Mouse (Mus musculus): ENCODE results near the gene Lrrc7.
A peak's percentile ranks its signal among the peaks of the same experiment; 100 is the strongest.
"Not testable (repeated sequence)": the region's sequence is repeated elsewhere in the genome, so short reads cannot be mapped to it uniquely, and the experiment has no call there.

Lrrc7 gene

GRCm38 (mm10) chr3:158168454-158168853 lies 393.6 kb downstream of the Lrrc7 start:
- no peak for DNase-seq (ENCODE audit: low read depth, low spot score)

GRCm38 (mm10) chr3:158165004-158165403 lies 397.0 kb downstream of the Lrrc7 start:
- no peak for DNase-seq (ENCODE audit: low read depth, low spot score)

DNA sequence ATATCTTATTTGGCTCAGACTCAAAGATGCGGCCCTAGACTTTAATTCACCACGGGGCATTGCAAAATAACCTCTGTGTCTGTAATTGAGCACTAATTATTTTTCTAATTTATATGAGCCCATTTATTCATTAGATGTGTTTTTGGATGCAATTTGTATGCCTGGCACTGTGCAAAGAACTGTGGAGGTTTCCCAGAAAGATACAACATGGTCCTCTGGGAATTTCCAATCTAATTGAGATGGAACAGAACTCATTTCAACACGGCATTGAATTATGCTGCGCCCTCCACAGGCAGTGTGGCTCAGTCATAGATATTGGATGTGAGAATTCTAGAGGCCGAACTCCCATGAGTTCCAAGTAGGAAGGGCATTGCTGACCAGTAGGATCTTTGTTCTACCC lies 397.6 kb downstream of the Lrrc7 start:
- no peak for DNase-seq (ENCODE audit: low read depth, low spot score)

DNA sequence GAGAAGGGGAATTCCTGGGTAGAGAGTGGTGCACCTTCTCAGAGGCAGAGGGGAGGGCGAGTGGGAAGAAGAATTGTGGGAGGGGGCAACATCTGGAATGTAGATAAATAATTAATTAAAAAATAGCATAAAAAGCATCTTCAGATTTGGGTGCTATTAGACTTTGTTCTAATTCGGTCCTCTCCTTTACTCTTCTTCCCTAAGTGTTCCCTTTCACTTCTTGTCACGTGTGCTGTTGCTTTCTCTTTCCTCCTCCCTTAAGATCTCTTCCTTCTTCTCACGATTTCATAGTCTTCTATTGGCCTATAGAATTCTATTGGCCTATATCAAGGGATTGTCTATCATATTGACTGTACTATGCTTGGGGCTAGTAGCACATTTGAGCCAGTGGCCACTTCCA lies 398.9 kb downstream of the Lrrc7 start:
- no peak for DNase-seq (ENCODE audit: low read depth, low spot score)

DNA sequence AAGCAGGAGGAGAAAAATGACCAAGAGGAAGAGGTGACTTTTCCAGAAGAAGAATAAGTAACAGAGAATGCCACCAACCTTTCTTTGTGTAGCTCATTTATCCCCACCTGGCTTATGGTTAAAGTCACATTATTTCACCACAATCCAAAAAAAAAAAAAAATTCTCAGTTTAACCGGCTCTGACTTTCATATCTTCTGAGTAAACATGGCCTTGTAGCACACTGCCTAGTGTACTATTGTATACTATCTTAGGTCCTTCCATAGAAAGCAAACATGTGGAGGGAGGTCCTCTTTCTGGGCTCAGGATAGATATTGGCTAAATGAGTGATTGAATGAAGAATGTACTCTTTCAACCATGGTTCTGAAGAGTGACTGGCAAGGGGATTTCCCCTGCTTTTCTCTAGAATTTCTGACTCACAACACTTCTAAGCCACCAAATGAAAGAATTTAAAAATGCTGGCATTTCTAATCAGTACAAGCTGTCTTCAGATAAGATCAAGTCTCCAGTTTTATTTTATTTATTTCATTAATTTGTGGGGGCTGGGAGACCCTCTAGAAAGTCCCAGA lies 400.0 kb downstream of the Lrrc7 start:
- no peak for DNase-seq (ENCODE audit: low read depth, low spot score)

- no peak for DNase-seq (ENCODE audit: low read depth, low spot score)
Measured at GRCm38 (mm10) chr3:158155515-158156286, 406.3 kb downstream of the Lrrc7 start.

DNA sequence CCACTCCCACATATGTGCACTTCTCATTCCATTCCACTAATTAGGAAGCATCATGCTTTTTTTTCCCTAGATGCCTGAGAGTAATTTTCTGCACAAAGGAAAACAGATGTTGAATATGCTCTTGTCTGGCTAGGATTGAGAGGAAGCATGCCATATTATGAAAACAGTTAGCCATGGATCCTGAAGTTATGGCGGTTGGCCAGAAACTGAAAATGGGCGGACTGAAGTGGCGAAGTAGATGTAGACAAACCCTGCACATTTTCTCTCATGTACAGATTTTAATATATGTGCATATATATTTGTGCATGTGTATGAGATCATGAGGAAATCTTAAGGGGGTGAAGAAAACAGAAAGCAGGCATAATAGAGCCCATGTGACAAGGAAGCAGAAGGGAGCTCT lies 407.9 kb downstream of the Lrrc7 start:
- DNase-seq (ENCODE audit: low read depth, low spot score): no peak

GRCm38 (mm10) chr3:158148998-158149397 lies 413.0 kb downstream of the Lrrc7 start:
- DNase-seq (ENCODE audit: low read depth, low spot score): no peak

GRCm38 (mm10) chr3:158140629-158141028 lies 421.4 kb downstream of the Lrrc7 start:
- no peak for DNase-seq (ENCODE audit: low read depth, low spot score)

- no peak for DNase-seq (ENCODE audit: low read depth, low spot score)
Measured at GRCm38 (mm10) chr3:158137796-158138195, 424.2 kb downstream of the Lrrc7 start.

- no peak for DNase-seq (ENCODE audit: low read depth, low spot score)
Measured at GRCm38 (mm10) chr3:158131672-158132071, 430.3 kb downstream of the Lrrc7 start.

GRCm38 (mm10) chr3:158131233-158131632 lies 430.8 kb downstream of the Lrrc7 start:
- DNase-seq (ENCODE audit: low read depth, low spot score): no peak

DNA sequence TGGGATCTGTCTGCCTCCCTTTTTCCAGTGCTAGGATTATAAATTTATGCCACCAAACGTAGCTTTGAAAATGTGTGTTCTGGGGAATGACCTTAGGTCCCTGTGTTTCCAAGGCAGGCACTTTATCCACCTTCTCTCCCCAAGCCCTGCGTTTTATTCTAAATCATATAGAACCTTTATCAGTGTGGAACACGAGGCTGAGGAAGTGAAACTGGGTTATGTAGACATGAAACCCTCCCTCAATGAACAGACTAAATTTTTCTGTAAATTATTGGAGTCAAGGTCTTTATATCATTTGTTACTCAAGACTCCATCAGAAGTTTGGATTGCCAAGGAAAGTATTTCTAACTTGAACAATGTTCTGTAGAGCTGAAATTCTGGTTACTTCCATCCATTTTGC lies 439.1 kb downstream of the Lrrc7 start:
- no peak for DNase-seq (ENCODE audit: low read depth, low spot score)

- DNase-seq (ENCODE audit: low read depth, low spot score): no peak
Measured at GRCm38 (mm10) chr3:158105260-158105659, 456.8 kb downstream of the Lrrc7 start.

- no peak for DNase-seq (ENCODE audit: low read depth, low spot score)
Measured at GRCm38 (mm10) chr3:158103467-158103866, 458.6 kb downstream of the Lrrc7 start.

DNA sequence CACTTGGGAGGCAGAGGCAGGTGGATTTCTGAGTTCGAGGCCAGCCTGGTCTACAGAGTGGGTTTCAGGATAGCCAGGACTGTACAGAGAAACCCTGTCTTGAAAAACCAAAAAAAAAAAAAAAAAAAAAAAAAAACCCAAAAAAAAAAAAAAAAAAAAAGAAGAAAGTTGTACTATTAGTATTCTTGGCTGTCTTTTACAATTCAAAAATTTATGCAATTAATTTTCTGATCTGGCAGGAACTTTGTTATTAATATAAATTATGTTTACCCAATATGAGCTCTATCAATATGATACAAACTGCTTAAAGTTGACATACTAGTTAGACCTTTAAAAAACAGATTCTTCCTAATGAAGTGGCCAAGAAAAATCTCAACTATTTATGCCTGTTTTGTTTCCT lies 459.5 kb downstream of the Lrrc7 start:
- DNase-seq (ENCODE audit: low read depth, low spot score): not testable (repeated sequence)

- DNase-seq (ENCODE audit: low read depth, low spot score): not testable (repeated sequence)
Measured at GRCm38 (mm10) chr3:158102043-158102442, 460.0 kb downstream of the Lrrc7 start.

- no peak for DNase-seq (ENCODE audit: low read depth, low spot score)
Measured at GRCm38 (mm10) chr3:158093919-158094318, 468.1 kb downstream of the Lrrc7 start.

- no peak for DNase-seq (ENCODE audit: low read depth, low spot score)
Measured at GRCm38 (mm10) chr3:158091601-158092000, 470.4 kb downstream of the Lrrc7 start.

- no peak for DNase-seq (ENCODE audit: low read depth, low spot score)
Measured at GRCm38 (mm10) chr3:158077828-158078227, 484.2 kb downstream of the Lrrc7 start.

GRCm38 (mm10) chr3:158077380-158077772 lies 484.6 kb downstream of the Lrrc7 start:
- no peak for DNase-seq (ENCODE audit: low read depth, low spot score)

- peak; percentile 35 for DNase-seq (ENCODE audit: low read depth, low spot score)
Measured at GRCm38 (mm10) chr3:158076685-158077379, 485.2 kb downstream of the Lrrc7 start.

DNA sequence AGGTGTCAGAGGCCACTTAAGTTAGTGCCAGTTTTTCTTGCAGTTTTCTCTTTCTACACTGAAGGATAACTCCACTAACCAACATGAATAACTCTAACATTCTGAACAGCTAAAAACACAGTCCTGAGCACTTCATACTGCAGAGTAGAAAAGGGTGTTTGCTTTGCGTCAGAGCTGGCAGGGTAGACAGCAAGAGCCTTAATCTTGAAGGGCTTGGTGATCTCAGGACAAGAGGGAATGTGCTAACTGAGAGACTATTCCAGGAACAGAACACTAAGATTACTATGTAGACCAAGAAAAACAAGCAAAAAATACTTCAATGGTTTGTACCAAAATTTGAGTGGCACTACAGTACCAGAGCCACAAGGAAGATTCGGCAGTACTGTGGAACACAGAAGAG lies 487.0 kb downstream of the Lrrc7 start:
- no peak for DNase-seq (ENCODE audit: low read depth, low spot score)
